Mouse (Mus musculus): ENCODE measurements around the gene Nabp1.

GRCm38 (mm10) chr1:51498601-51499098, 20.4 kb upstream of the Nabp1 start:
- TF ChIP-seq CTCF (IDR thresholded peaks at IDR 0.05; ENCODE audit: insufficient read depth, low read length), result no peak
- no peak for TF ChIP-seq POLR2A (IDR thresholded peaks at IDR 0.05; ENCODE audit: borderline replicate concordance, extremely low read depth, low read depth, low read length)
